8 mouse cellular contexts compared by ENCODE assay signal in the genomic region with DNA sequence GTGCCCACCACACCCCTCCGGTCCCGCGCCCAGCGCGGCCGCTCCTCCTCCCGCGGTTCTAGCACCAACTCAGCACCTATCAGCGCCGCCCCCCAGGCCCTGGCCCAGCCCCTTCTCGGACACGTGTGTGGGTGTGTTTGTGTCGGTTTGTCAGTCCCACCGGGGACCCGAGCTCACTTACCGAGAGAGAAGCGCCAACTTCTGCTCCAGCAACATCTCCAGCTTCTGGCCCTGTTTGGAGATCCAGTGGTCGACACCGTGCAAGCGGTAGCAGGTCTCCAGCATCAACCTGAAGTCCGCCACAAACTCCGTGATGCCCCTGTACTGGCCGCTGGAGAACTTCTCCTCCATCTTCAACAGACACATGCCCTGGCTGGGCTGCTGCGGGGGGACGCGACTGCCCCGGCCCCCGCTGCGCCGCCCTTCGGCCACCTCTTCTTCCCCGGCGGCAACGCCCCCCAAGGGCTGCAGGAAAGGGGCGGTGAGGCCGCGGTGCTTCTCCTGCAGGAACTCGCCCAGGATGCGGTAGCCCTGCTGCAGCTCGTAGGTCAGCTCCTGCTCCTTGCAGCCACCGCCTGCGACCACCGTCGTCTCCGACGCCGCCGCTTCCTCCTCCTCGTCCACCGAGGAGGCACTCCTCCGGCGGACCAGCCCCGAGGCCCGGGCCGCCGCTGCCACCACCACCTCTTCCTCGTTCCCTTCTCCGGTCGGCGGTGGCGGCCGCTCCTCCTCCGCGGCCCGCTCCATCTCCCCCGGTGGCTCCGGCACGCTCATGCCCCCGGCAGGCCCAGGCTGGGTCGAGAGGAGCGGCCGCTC. TPM values are rescaled to one million over a fixed set of nuclear protein-coding genes. Genes with fewer than 3 reads are reported as not detected.
DNase-seq lines count a peak whose midpoint lies in the region; ATAC-seq and TF ChIP-seq lines count a peak whose summit lies in the region.

No protein-coding gene starts in this region.

- peaks cover 15% of the 10 kb centered on the region; the same call in 1 of the 2 replicates for H3K36me3 ChIP-seq in embryonic facial prominence, embryonic 15.5 days
- peaks cover 20% of the 10 kb centered on the region for H3K36me3 ChIP-seq in heart, embryonic 10.5 days
- peaks cover 13% of the 10 kb centered on the region for H3K36me3 ChIP-seq in kidney, embryonic 14.5 days (ENCODE audit: control insufficient read depth, insufficient read depth, low read length)
- peaks cover 4% of the 10 kb centered on the region for H3K36me3 ChIP-seq in liver, embryonic 14.5 days (replicated peaks; ENCODE audit: control insufficient read depth, insufficient read depth, low read depth)
- peaks cover under 1% of the 10 kb centered on the region; the same call in 1 of the 2 replicates for H3K36me3 ChIP-seq in stomach, embryonic 15.5 days

- peak; percentile 95 for DNase-seq in heart, embryonic 10.5 days (ENCODE audit: low spot score)
- peak; percentile 66 to 70 (median 67) for DNase-seq in liver, embryonic 14.5 days (ENCODE audit: low read depth in 3 of 3, low spot score in 3 of 3)
- DNase-seq in neural tube, embryonic 10.5 days (ENCODE audit: extremely low spot score, low spot score) = peak; percentile 69

- H3K27me3 ChIP-seq in embryonic facial prominence, embryonic 15.5 days = no peaks in the 10 kb centered on the region
- H3K27me3 ChIP-seq in heart, embryonic 10.5 days (ENCODE audit: insufficient read depth, poor library complexity, severe bottlenecking) = no peaks in the 10 kb centered on the region
- no peaks in the 10 kb centered on the region for H3K27me3 ChIP-seq in kidney, embryonic 14.5 days (ENCODE audit: control insufficient read depth, insufficient read depth, low read length)
- H3K27me3 ChIP-seq in liver, embryonic 14.5 days (ENCODE audit: control insufficient read depth, insufficient read depth, low read length) = no peaks in the 10 kb centered on the region
- no peaks in the 10 kb centered on the region for H3K27me3 ChIP-seq in stomach, embryonic 15.5 days (replicated peaks)

- TF ChIP-seq EP300 in liver, embryonic 14.5 days (IDR thresholded peaks at IDR 0.05; ENCODE audit: low read depth) = no peak

- TF ChIP-seq POLR2A in bone marrow macrophage, adult 2 months (IDR thresholded peaks at IDR 0.05; ENCODE audit: borderline replicate concordance, low read depth, low read length) = no peak

- H3K27ac ChIP-seq in bone marrow macrophage, adult 2 months (ENCODE audit: insufficient read depth, low read depth, low read length) = peak overlapping the region; percentile 27
- peak overlapping the region; percentile 95 for H3K27ac ChIP-seq in embryonic facial prominence, embryonic 15.5 days (replicated peaks)
- H3K27ac ChIP-seq in heart, embryonic 10.5 days = peak overlapping the region; percentile 97
- H3K27ac ChIP-seq in kidney, embryonic 14.5 days (ENCODE audit: low read depth, low read length) = peak overlapping the region; percentile 80
- H3K27ac ChIP-seq in liver, embryonic 14.5 days = peak overlapping the region; percentile 56
- H3K27ac ChIP-seq in stomach, embryonic 15.5 days = peak overlapping the region; percentile 91

- peaks cover 6% of the 10 kb centered on the region for H3K4me1 ChIP-seq in bone marrow macrophage, adult 2 months (ENCODE audit: control insufficient read depth, insufficient read depth, low read length)
- peaks cover 9% of the 10 kb centered on the region for H3K4me1 ChIP-seq in embryonic facial prominence, embryonic 15.5 days
- H3K4me1 ChIP-seq in heart, embryonic 10.5 days = peaks cover 5% of the 10 kb centered on the region
- peaks cover 12% of the 10 kb centered on the region for H3K4me1 ChIP-seq in kidney, embryonic 14.5 days (ENCODE audit: control insufficient read depth, insufficient read depth, low read length)
- H3K4me1 ChIP-seq in liver, embryonic 14.5 days (replicated peaks; ENCODE audit: control insufficient read depth in 2 of 2, insufficient read depth in 2 of 2, low read length in 1 of 2) = peaks cover 4 to 11% of the 10 kb centered on the region in 2 experiments; a peak in 2 of 4 replicates
- peaks cover 6% of the 10 kb centered on the region; the same call in 1 of the 2 replicates for H3K4me1 ChIP-seq in stomach, embryonic 15.5 days

- H3K9ac ChIP-seq in embryonic facial prominence, embryonic 15.5 days = peak overlapping the region; percentile 74
- H3K9ac ChIP-seq in kidney, embryonic 14.5 days (ENCODE audit: low read depth, low read length) = peak overlapping the region; percentile 88
- peak overlapping the region; percentile 85 for H3K9ac ChIP-seq in liver, embryonic 14.5 days (replicated peaks)
- H3K9ac ChIP-seq in stomach, embryonic 15.5 days = peak overlapping the region; percentile 82

- peak; percentile 70 for ATAC-seq in CD4-positive, CD25-positive, alpha-beta regulatory T cell, adult 4 months
- ATAC-seq in embryonic facial prominence, embryonic 15.5 days (ENCODE audit: insufficient number of reproducible peaks, low FRiP score, low TSS enrichment, low read depth) = no peak; the same call in 1 of the 2 replicates
- peak; percentile 74 for ATAC-seq in kidney, embryonic 14.5 days (ENCODE audit: low FRiP score, low TSS enrichment)
- peak; percentile 68 for ATAC-seq in liver, embryonic 14.5 days (ENCODE audit: insufficient read depth)
- peak; percentile 82 for ATAC-seq in stomach, embryonic 15.5 days (ENCODE audit: insufficient read depth, low FRiP score, low read depth)

- WGBS in embryonic facial prominence, embryonic 15.5 days = under 1% methylated on average over 69 of the region's 72 CpGs
- under 1% methylated on average over 72 of the region's 72 CpGs for WGBS in heart, embryonic 10.5 days
- WGBS in kidney, embryonic 14.5 days = under 1% methylated on average over 60 of the region's 72 CpGs
- whole genome bisulfite sequencing in liver, embryonic 14.5 days (ENCODE audit: insufficient replicate concordance) = under 1% methylated on average over 68 of the region's 72 CpGs
- WGBS in stomach, embryonic 15.5 days = under 1% methylated on average over 69 of the region's 72 CpGs

- TF ChIP-seq CTCF in bone marrow macrophage, adult 2 months (IDR thresholded peaks at IDR 0.05; ENCODE audit: low read depth, low read length) = no peak
- TF ChIP-seq CTCF in liver, embryonic 14.5 days (IDR thresholded peaks at IDR 0.05; ENCODE audit: low read depth) = no peak

- peak overlapping the region; percentile 79 for H3K4me3 ChIP-seq in bone marrow macrophage, adult 2 months (ENCODE audit: insufficient read depth, low read length)
- peak overlapping the region; percentile 74 for H3K4me3 ChIP-seq in embryonic facial prominence, embryonic 15.5 days (replicated peaks)
- H3K4me3 ChIP-seq in heart, embryonic 10.5 days = peak overlapping the region; percentile 88
- peak overlapping the region; percentile 94 for H3K4me3 ChIP-seq in kidney, embryonic 14.5 days (ENCODE audit: low read length)
- H3K4me3 ChIP-seq in liver, embryonic 14.5 days (ENCODE audit: insufficient read depth in 1 of 2, low read depth in 2 of 2, low read length in 2 of 2) = peak overlapping the region; percentile 83 to 90
- peak overlapping the region; percentile 86 for H3K4me3 ChIP-seq in stomach, embryonic 15.5 days (replicated peaks)

- H3K4me2 ChIP-seq in embryonic facial prominence, embryonic 15.5 days (replicated peaks) = peak overlapping the region; percentile 72
- H3K4me2 ChIP-seq in kidney, embryonic 14.5 days (replicated peaks; ENCODE audit: low read depth, low read length) = peak overlapping the region; percentile 65
- H3K4me2 ChIP-seq in liver, embryonic 14.5 days (ENCODE audit: low read depth) = peak overlapping the region; percentile 99
- peak overlapping the region; percentile 86 for H3K4me2 ChIP-seq in stomach, embryonic 15.5 days

- H3K9me3 ChIP-seq in embryonic facial prominence, embryonic 15.5 days (replicated peaks) = no peaks in the 10 kb centered on the region
- no peaks in the 10 kb centered on the region for H3K9me3 ChIP-seq in heart, embryonic 10.5 days
- no peaks in the 10 kb centered on the region for H3K9me3 ChIP-seq in kidney, embryonic 14.5 days (ENCODE audit: control insufficient read depth, low read length)
- H3K9me3 ChIP-seq in liver, embryonic 14.5 days (ENCODE audit: control insufficient read depth, low read length) = no peaks in the 10 kb centered on the region
- H3K9me3 ChIP-seq in stomach, embryonic 15.5 days = no peaks in the 10 kb centered on the region

RNA-seq across cellular contexts. Expression of a gene that starts 0.5 kb away (rescaled TPM):
- polyA plus RNA-seq in CD4-positive, CD25-positive, alpha-beta regulatory T cell, adult 4 months (2017; shearing (Covaris generic)) = 1 to 10 TPM; 5.1 to 9.6 TPM
- polyA plus RNA-seq in bone marrow macrophage, adult 2 months (2012; ENCODE audit: insufficient read depth, insufficient read length, missing spikeins) = 14.3 and 16.7 TPM in 2 replicates
- polyA plus RNA-seq in embryonic facial prominence, embryonic 15.5 days (2015; fragmentation: Nextera tagmentation; extraction: Ambion mirVana) = 5.6 and 5.7 TPM in 2 replicates
- polyA plus RNA-seq in heart, embryonic 10.5 days (2016; fragmentation: Nextera tagmentation; extraction: Ambion mirVana) = 2.9 and 4.2 TPM in 2 replicates
- 10.5 and 11.5 TPM in 2 replicates for polyA plus RNA-seq in kidney, embryonic 14.5 days (2014; fragmentation: Nextera tagmentation; extraction: Ambion mirVana)
- 4.0 and 4.1 TPM in 2 replicates for polyA plus RNA-seq in liver, embryonic 14.5 days (2012; rRNA removed)
- 1.9 TPM in 2 replicates for polyA plus RNA-seq in liver, embryonic 14.5 days (2014; fragmentation: Nextera tagmentation; extraction: Ambion mirVana)
- 4.7 and 5.2 TPM in 2 replicates for polyA plus RNA-seq in stomach, embryonic 15.5 days (2015; fragmentation: Nextera tagmentation; extraction: Ambion mirVana)

RNA-seq across cellular contexts. Expression of a gene that starts 7.5 kb away (rescaled TPM):
- polyA plus RNA-seq in CD4-positive, CD25-positive, alpha-beta regulatory T cell, adult 4 months (2017; shearing (Covaris generic)) = 10 to 100 TPM in 1 of 2 experiments, 1 to 10 TPM in 1; 9.4 to 10.9 TPM
- 7.6 and 8.6 TPM in 2 replicates for polyA plus RNA-seq in bone marrow macrophage, adult 2 months (2012; ENCODE audit: insufficient read depth, insufficient read length, missing spikeins)
- polyA plus RNA-seq in embryonic facial prominence, embryonic 15.5 days (2015; fragmentation: Nextera tagmentation; extraction: Ambion mirVana) = 15.8 and 16.2 TPM in 2 replicates
- polyA plus RNA-seq in heart, embryonic 10.5 days (2016; fragmentation: Nextera tagmentation; extraction: Ambion mirVana) = 16.2 and 19.7 TPM in 2 replicates
- 10.2 and 22.4 TPM in 2 replicates for polyA plus RNA-seq in kidney, embryonic 14.5 days (2014; fragmentation: Nextera tagmentation; extraction: Ambion mirVana)
- polyA plus RNA-seq in liver, embryonic 14.5 days (2012; rRNA removed) = 2.6 and 4.3 TPM in 2 replicates
- polyA plus RNA-seq in liver, embryonic 14.5 days (2014; fragmentation: Nextera tagmentation; extraction: Ambion mirVana) = 6.2 and 6.5 TPM in 2 replicates
- polyA plus RNA-seq in stomach, embryonic 15.5 days (2015; fragmentation: Nextera tagmentation; extraction: Ambion mirVana) = 14.4 and 15.7 TPM in 2 replicates

Comparison
In these comparisons a context has a peak if more than half of its experiments do, and no peak if none do; other contexts are left out.
1. H3K27ac ChIP-seq: peak in every context shown above with its lines; median percentile 97 in heart, embryonic 10.5 days; 95 in embryonic facial prominence, embryonic 15.5 days; 91 in stomach, embryonic 15.5 days; 80 in kidney, embryonic 14.5 days; 56 in liver, embryonic 14.5 days; 27 in bone marrow macrophage, adult 2 months.